Mouse (Mus musculus): Measurements from ENCODE around the gene Prrt2. TPM values are rescaled to one million over a fixed set of nuclear protein-coding genes. Genes with fewer than 3 reads are reported as not detected.

Gene Prrt2
- polyA plus RNA-seq, 1 experiment = 3.5 TPM

DNA sequence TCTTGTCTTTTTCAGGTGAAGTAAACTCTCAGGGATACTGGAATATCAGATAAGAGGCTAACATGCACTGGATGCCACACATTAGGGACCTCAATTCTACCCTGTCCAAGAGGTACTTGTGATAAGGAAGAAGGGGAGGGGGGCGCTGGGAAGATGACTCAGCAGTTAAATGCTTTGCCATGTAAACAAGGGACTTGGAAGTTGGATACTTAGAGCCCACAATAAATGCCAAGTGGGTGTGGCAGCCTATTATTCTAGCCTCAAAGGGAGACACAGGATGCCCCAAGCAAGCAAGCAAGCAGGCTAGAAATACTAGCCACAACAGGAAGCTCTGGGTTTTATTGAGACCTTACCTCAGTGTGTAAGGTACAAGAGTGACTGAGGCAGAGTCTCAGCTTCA is 10.2 kb upstream of the Prrt2 start:
- Histone ChIP-seq H3K4me3 (ENCODE audit: low read depth, low read length) (no peak overlapping the region), H3K4me1 (ENCODE audit: control insufficient read depth, insufficient read depth, low read length) (peaks cover 2% of the 10 kb centered on the region), H3K9ac (ENCODE audit: low read depth, poor library complexity, severe bottlenecking) (no peak overlapping the region), H3K27me3 (ENCODE audit: control insufficient read depth, insufficient read depth, low read length, poor library complexity, severe bottlenecking) (no peaks in the 10 kb centered on the region), H3K27ac (ENCODE audit: insufficient read depth, low read length) (peak overlapping the region; percentile 87), H3K9me3 (replicated peaks; ENCODE audit: control insufficient read depth, insufficient read depth, low read length, poor library complexity, severe bottlenecking) (no peaks in the 10 kb centered on the region), H3K36me3 (ENCODE audit: control insufficient read depth, insufficient read depth, low read length, poor library complexity, severe bottlenecking) (peaks cover 67% of the 10 kb centered on the region)
- TF ChIP-seq CTCF (IDR thresholded peaks at IDR 0.05; ENCODE audit: low read depth, low read length) = no peak
- no peak for TF ChIP-seq POLR2A (IDR thresholded peaks at IDR 0.05; ENCODE audit: insufficient read depth, low read length)
- TF ChIP-seq EP300 (IDR thresholded peaks at IDR 0.05; ENCODE audit: insufficient read depth, low read depth, low read length) = no peak

DNA sequence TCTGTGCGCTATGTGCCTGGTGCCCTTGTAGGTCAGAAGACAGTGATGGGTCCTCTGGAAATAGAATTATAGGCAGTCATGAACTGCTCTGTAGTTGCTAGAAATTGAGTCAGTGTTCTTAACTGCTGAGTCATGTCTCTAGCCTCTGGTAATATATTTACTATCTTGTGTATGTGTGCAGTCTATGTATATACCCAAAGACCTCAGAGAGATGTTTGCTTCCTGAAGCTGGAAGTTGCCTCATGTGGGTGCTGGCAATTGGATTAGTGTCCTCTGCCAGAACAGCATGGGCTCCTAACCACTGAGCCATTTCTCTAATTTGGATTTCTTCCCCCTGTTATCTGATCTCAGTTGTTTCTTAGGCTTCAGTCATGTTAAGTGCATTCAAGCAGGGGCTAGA is 9.2 kb upstream of the Prrt2 start:
- Histone ChIP-seq H3K4me1 (ENCODE audit: control insufficient read depth, insufficient read depth, low read length) (no peaks in the 10 kb centered on the region), H3K4me3 (ENCODE audit: low read depth, low read length) (no peak overlapping the region), H3K27ac (ENCODE audit: insufficient read depth, low read length) (peak overlapping the region; percentile 49; the same call in 1 of the 2 replicates), H3K9me3 (replicated peaks; ENCODE audit: control insufficient read depth, insufficient read depth, low read length, poor library complexity, severe bottlenecking) (no peaks in the 10 kb centered on the region), H3K9ac (ENCODE audit: low read depth, poor library complexity, severe bottlenecking) (no peak overlapping the region), H3K27me3 (ENCODE audit: control insufficient read depth, insufficient read depth, low read length, poor library complexity, severe bottlenecking) (no peaks in the 10 kb centered on the region), H3K36me3 (ENCODE audit: control insufficient read depth, insufficient read depth, low read length, poor library complexity, severe bottlenecking) (peaks cover 64% of the 10 kb centered on the region)
- no peak for TF ChIP-seq CTCF (IDR thresholded peaks at IDR 0.05; ENCODE audit: low read depth, low read length)
- TF ChIP-seq POLR2A (IDR thresholded peaks at IDR 0.05; ENCODE audit: insufficient read depth, low read length) = no peak
- TF ChIP-seq EP300 (IDR thresholded peaks at IDR 0.05; ENCODE audit: insufficient read depth, low read depth, low read length) = no peak

DNA sequence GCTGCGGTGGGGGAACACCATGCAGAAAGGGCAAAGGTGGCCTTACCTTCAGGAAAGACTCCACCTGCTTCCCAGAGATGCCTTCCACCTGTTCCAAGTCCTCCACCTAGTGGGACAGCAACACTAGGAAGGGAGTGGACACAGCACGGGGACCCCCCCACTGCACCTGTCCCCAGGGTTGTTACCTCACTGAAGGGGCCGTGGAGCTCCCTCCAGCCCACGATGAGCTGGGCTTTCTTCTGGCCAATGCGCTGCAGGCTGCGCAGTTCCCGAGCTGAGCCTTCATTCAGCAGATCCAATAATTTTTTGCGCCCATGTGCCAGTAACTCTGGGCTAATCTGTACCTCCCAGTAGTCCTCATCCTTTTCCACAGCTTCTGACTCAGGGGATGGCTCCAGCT is 6.9 kb upstream of the Prrt2 start:
- H3K36me3 ChIP-seq (ENCODE audit: control insufficient read depth, insufficient read depth, low read length, poor library complexity, severe bottlenecking) = peaks cover 60% of the 10 kb centered on the region
- H3K9me3 ChIP-seq (replicated peaks; ENCODE audit: control insufficient read depth, insufficient read depth, low read length, poor library complexity, severe bottlenecking) = no peaks in the 10 kb centered on the region
- peak overlapping the region; percentile 88 for H3K4me3 ChIP-seq (ENCODE audit: low read depth, low read length)
- no peak for TF ChIP-seq POLR2A (IDR thresholded peaks at IDR 0.05; ENCODE audit: insufficient read depth, low read length)
- no peak for TF ChIP-seq CTCF (IDR thresholded peaks at IDR 0.05; ENCODE audit: low read depth, low read length)
- no peak for TF ChIP-seq EP300 (IDR thresholded peaks at IDR 0.05; ENCODE audit: insufficient read depth, low read depth, low read length)
- no peaks in the 10 kb centered on the region for H3K27me3 ChIP-seq (ENCODE audit: control insufficient read depth, insufficient read depth, low read length, poor library complexity, severe bottlenecking)
- no peaks in the 10 kb centered on the region for H3K4me1 ChIP-seq (ENCODE audit: control insufficient read depth, insufficient read depth, low read length)
- H3K9ac ChIP-seq (ENCODE audit: low read depth, poor library complexity, severe bottlenecking) = peak overlapping the region; percentile 92
- H3K27ac ChIP-seq (ENCODE audit: insufficient read depth, low read length) = peak overlapping the region; percentile 79

DNA sequence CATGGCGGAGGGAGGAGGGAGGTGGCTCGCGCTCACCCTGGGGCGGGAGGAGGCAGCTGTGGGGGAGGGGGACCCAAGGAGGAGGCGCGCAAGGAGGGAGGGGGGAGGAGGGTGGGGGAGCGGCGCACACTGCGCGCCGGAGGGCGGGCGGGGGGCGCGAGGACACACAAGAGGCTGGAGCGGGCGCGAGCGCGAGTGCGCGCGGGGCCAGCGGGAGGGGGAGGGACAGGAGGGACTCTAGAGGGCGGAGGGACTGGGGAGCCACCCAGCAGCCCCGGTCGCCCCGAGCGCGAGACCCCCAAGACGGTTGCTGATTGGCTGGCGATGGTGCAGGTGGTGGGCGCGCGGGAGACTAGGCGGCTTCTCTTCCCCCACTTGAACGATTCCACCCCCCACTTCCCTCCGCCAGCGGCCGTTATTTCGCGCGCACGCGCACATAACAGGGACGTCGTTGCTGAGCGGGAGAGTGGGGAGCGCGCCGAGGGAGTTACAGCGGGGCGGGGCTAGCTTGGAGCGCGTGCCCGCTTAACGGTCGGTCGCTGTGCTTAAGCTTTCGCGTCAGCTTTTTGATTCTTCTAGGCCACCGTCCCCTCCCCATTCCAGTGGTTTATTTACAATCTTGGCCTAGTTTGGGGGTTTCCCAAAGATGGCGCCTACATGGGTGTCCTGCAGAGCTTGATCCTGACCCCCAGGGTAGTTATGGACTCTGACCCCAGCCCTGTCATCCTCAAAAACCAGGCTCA is 6.1 kb upstream of the Prrt2 start, which contains the start of gene Maz:
Gene Maz (minus strand): TSS at position 54 of the 743 bp plus-strand sequence.
- peak within 1 kb of the TSS; percentile 85 for H3K27ac ChIP-seq (ENCODE audit: insufficient read depth, low read length)
- no peaks in the 10 kb centered on the region for H3K27me3 ChIP-seq (ENCODE audit: control insufficient read depth, insufficient read depth, low read length, poor library complexity, severe bottlenecking)
- H3K4me1 ChIP-seq (ENCODE audit: control insufficient read depth, insufficient read depth, low read length) = no peaks in the 10 kb centered on the region
- peaks cover 58% of the 10 kb centered on the region for H3K36me3 ChIP-seq (ENCODE audit: control insufficient read depth, insufficient read depth, low read length, poor library complexity, severe bottlenecking)
- H3K9me3 ChIP-seq (replicated peaks; ENCODE audit: control insufficient read depth, insufficient read depth, low read length, poor library complexity, severe bottlenecking) = no peaks in the 10 kb centered on the region
- H3K4me3 ChIP-seq (ENCODE audit: low read depth, low read length) = peak within 1 kb of the TSS; percentile 88
- TF ChIP-seq CTCF (IDR thresholded peaks at IDR 0.05; ENCODE audit: low read depth, low read length) = no peak
- TF ChIP-seq EP300 (IDR thresholded peaks at IDR 0.05; ENCODE audit: insufficient read depth, low read depth, low read length) = peak; percentile 77
- H3K9ac ChIP-seq (ENCODE audit: low read depth, poor library complexity, severe bottlenecking) = peak within 1 kb of the TSS; percentile 92

DNA sequence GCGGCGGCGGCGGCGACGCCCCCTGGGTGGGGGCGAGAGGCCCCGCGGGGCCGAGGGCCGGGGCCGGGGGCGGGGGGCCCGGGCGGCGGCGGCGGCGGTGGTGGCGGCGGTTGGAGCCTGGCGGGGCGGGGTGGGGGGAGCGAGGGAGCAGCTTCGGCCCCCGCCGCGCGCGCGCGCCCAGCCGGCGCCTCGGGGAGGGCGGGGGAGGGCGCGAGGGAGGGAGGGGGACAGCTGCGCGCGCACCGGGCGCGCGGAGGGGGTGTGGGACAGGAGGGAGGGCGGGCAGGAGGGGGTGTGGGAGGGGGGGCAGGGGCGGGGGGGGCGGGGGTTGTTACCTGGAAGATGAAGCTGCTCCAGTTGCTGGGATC is 5.6 kb upstream of the Prrt2 start:
- TF ChIP-seq CTCF (IDR thresholded peaks at IDR 0.05; ENCODE audit: low read depth, low read length) (no peak), POLR2A (IDR thresholded peaks at IDR 0.05; ENCODE audit: insufficient read depth, low read length) (no peak), EP300 (IDR thresholded peaks at IDR 0.05; ENCODE audit: insufficient read depth, low read depth, low read length) (no peak)
- H3K36me3 ChIP-seq (ENCODE audit: control insufficient read depth, insufficient read depth, low read length, poor library complexity, severe bottlenecking) = peaks cover 54% of the 10 kb centered on the region

DNA sequence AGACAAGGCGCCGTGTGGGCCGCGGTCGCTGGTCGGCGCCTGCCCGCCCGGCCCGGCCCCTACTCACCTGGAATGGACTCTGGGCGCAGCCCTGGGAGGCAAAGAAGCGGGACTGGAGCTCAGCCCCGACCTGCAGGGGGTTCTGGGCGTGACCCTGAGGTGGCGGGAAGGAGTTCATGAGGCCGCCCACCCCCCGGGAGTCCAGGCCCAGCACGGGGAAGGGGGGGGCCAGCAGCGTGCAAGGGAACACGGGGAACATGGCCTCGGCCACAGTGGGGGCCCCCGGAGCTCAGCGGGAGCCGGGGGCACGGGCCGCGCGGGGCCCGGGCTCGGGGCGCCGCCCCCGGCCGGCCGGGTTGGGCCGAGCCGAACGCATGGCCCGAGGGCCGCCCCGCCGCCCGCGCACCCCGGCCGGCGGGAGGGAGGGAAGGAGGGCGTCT is 5.2 kb upstream of the Prrt2 start:
- peaks cover 54% of the 10 kb centered on the region for H3K36me3 ChIP-seq (ENCODE audit: control insufficient read depth, insufficient read depth, low read length, poor library complexity, severe bottlenecking)
- peak overlapping the region; percentile 85 for H3K27ac ChIP-seq (ENCODE audit: insufficient read depth, low read length)
- no peaks in the 10 kb centered on the region for H3K9me3 ChIP-seq (replicated peaks; ENCODE audit: control insufficient read depth, insufficient read depth, low read length, poor library complexity, severe bottlenecking)
- H3K27me3 ChIP-seq (ENCODE audit: control insufficient read depth, insufficient read depth, low read length, poor library complexity, severe bottlenecking) = no peaks in the 10 kb centered on the region
- no peak for TF ChIP-seq POLR2A (IDR thresholded peaks at IDR 0.05; ENCODE audit: insufficient read depth, low read length)
- TF ChIP-seq EP300 (IDR thresholded peaks at IDR 0.05; ENCODE audit: insufficient read depth, low read depth, low read length) = no peak
- no peak for TF ChIP-seq CTCF (IDR thresholded peaks at IDR 0.05; ENCODE audit: low read depth, low read length)
- H3K4me3 ChIP-seq (ENCODE audit: low read depth, low read length) = peak overlapping the region; percentile 73
- H3K4me1 ChIP-seq (ENCODE audit: control insufficient read depth, insufficient read depth, low read length) = no peaks in the 10 kb centered on the region
- H3K9ac ChIP-seq (ENCODE audit: low read depth, poor library complexity, severe bottlenecking) = peak overlapping the region; percentile 92

More for the DNA sequence above, 5.6 kb upstream of the Prrt2 start:
- Histone ChIP-seq H3K4me3 (ENCODE audit: low read depth, low read length) (peak overlapping the region; percentile 73), H3K27me3 (ENCODE audit: control insufficient read depth, insufficient read depth, low read length, poor library complexity, severe bottlenecking) (no peaks in the 10 kb centered on the region), H3K4me1 (ENCODE audit: control insufficient read depth, insufficient read depth, low read length) (no peaks in the 10 kb centered on the region), H3K9ac (ENCODE audit: low read depth, poor library complexity, severe bottlenecking) (peak overlapping the region; percentile 92), H3K27ac (ENCODE audit: insufficient read depth, low read length) (no peak overlapping the region), H3K9me3 (replicated peaks; ENCODE audit: control insufficient read depth, insufficient read depth, low read length, poor library complexity, severe bottlenecking) (no peaks in the 10 kb centered on the region)
